Mouse (Mus musculus) olfactory bulb, adult 2 months (tissue): Measurements from ENCODE around the gene Fndc3b. TPM values are rescaled to one million over a fixed set of nuclear protein-coding genes. Genes with fewer than 3 reads are reported as not detected.

Experiments used
- H3K27ac ChIP-seq: fragments of 200-500 bp; 2 replicates; pipeline ENCODE4 v1.5.1; 2012; ENCODE audit warnings: low read depth, low read length; ENCODE audit not compliant: insufficient read depth
- H3K4me1 ChIP-seq: fragments of 200-500 bp; 2 replicates; pipeline ENCODE4 v1.6.1; 2012; ENCODE audit warnings: low read length; ENCODE audit not compliant: control insufficient read depth, insufficient read depth
- H3K4me3 ChIP-seq: fragments of 200-500 bp; 2 replicates; pipeline ENCODE4 v1.5.1; 2012; ENCODE audit warnings: mild to moderate bottlenecking, low read depth, low read length, moderate library complexity; ENCODE audit not compliant: insufficient read depth
- CTCF ChIP-seq: fragments of 200-500 bp; IDR thresholded peaks from 2 replicates; pipeline ENCODE4 v1.5.1; 2012; ENCODE audit warnings: low read depth, mild to moderate bottlenecking, low read length, moderate library complexity; ENCODE audit not compliant: insufficient read depth
- POLR2A ChIP-seq: fragments of 200-500 bp; IDR thresholded peaks from 2 replicates; pipeline ENCODE4 v1.6.1; 2012; ENCODE audit warnings: mild to moderate bottlenecking, low read depth, low read length, moderate library complexity; ENCODE audit not compliant: insufficient read depth
- WGBS: fragments of 180-500 bp; shearing (Covaris S2); methylation state at CpG from one replicate; pipeline ENCODE4 v1.1.7; 2018; 5-methylcytosine and 5-hydroxymethylcytosine counted together
- polyA plus RNA-seq: library from polyadenylated mRNA; stranded (reverse); fragments of >200 nt; gene quantifications from 2 replicates; pipeline ENCODE4 v1.2.4, GENCODE M21; 2012; ENCODE audit warnings: low replicate concordance; ENCODE audit not compliant: missing spikeins, insufficient read depth, insufficient read length

Gene Fndc3b
- polyA plus RNA-seq, 1 experiment = not detected

- 88% methylated on average over 14 of the region's 14 CpGs for WGBS
- no peak for TF ChIP-seq POLR2A
- no peak for TF ChIP-seq CTCF
- Histone ChIP-seq H3K27ac (no peak overlapping the region), H3K4me3 (no peak overlapping the region), H3K4me1 (peaks cover 9% of the 10 kb centered on the region)
Measured at GRCm38 (mm10) chr3:27473801-27474599, 237.1 kb downstream of the Fndc3b start.

GRCm38 (mm10) chr3:27472846-27473245, 238.3 kb downstream of the Fndc3b start:
- Histone ChIP-seq H3K4me1 (peaks cover 2% of the 10 kb centered on the region; the same call in 1 of the 2 replicates), H3K27ac (no peak overlapping the region), H3K4me3 (no peak overlapping the region)
- WGBS = 98% methylated on average over 3 of the region's 3 CpGs
- no peak for TF ChIP-seq POLR2A
- no peak for TF ChIP-seq CTCF

GRCm38 (mm10) chr3:27470781-27471180, 240.3 kb downstream of the Fndc3b start:
- WGBS = 95% methylated on average over 8 of the region's 8 CpGs
- no peak overlapping the region for H3K27ac ChIP-seq
- H3K4me1 ChIP-seq = peaks cover 2% of the 10 kb centered on the region; the same call in 1 of the 2 replicates
- H3K4me3 ChIP-seq = no peak overlapping the region
- TF ChIP-seq CTCF = no peak

GRCm38 (mm10) chr3:27469971-27470370, 241.1 kb downstream of the Fndc3b start:
- WGBS = 95% methylated on average over 8 of the region's 8 CpGs

GRCm38 (mm10) chr3:27467505-27468020, 243.5 kb downstream of the Fndc3b start:
- Histone ChIP-seq H3K27ac (no peak overlapping the region), H3K4me3 (no peak overlapping the region), H3K4me1 (peaks cover 10% of the 10 kb centered on the region; the same call in 1 of the 2 replicates)
- TF ChIP-seq CTCF = no peak
- no peak for TF ChIP-seq POLR2A
- WGBS = 81% methylated on average over 11 of the region's 11 CpGs

More at GRCm38 (mm10) chr3:27469971-27470370, 241.1 kb downstream of the Fndc3b start:
- Histone ChIP-seq H3K27ac (no peak overlapping the region), H3K4me3 (no peak overlapping the region), H3K4me1 (peaks cover 4% of the 10 kb centered on the region; the same call in 1 of the 2 replicates)
- TF ChIP-seq CTCF = no peak
- TF ChIP-seq POLR2A = no peak

GRCm38 (mm10) chr3:27466297-27466901, 244.7 kb downstream of the Fndc3b start:
- 40% methylated on average over 7 of the region's 7 CpGs for WGBS
- Histone ChIP-seq H3K4me1 (peaks cover 18% of the 10 kb centered on the region), H3K4me3 (no peak overlapping the region), H3K27ac (no peak overlapping the region)
- no peak for TF ChIP-seq CTCF
- no peak for TF ChIP-seq POLR2A

DNA sequence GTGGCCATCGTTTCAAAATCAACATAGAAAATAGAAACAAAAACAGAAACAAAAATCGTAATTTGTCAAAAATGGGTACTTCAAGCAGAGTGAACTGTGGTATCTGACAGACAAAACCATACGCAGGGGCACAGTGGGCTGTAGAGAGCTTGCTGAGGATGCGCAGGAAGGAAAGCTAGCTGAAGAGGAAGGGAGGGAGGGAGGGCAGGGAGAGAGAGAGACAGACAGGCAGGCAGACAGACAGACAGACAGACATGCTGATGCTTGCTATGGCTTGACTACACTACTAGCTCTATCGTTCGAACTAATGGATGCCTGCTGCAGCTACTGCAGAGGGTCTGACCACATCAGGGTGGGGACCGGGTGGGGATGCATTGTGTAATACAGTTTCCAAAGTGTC, 247.7 kb downstream of the Fndc3b start:
- Histone ChIP-seq H3K27ac (no peak overlapping the region), H3K4me3 (no peak overlapping the region), H3K4me1 (peaks cover 18% of the 10 kb centered on the region)
- TF ChIP-seq CTCF (no peak), POLR2A (no peak)
- WGBS = 86% methylated on average over 7 of the region's 7 CpGs

GRCm38 (mm10) chr3:27462934-27463333, 248.2 kb downstream of the Fndc3b start:
- no peak overlapping the region for H3K4me3 ChIP-seq
- H3K27ac ChIP-seq = no peak overlapping the region
- 70% methylated on average over 15 of the region's 15 CpGs for WGBS
- TF ChIP-seq POLR2A (no peak), CTCF (no peak)
- H3K4me1 ChIP-seq = peaks cover 18% of the 10 kb centered on the region

DNA sequence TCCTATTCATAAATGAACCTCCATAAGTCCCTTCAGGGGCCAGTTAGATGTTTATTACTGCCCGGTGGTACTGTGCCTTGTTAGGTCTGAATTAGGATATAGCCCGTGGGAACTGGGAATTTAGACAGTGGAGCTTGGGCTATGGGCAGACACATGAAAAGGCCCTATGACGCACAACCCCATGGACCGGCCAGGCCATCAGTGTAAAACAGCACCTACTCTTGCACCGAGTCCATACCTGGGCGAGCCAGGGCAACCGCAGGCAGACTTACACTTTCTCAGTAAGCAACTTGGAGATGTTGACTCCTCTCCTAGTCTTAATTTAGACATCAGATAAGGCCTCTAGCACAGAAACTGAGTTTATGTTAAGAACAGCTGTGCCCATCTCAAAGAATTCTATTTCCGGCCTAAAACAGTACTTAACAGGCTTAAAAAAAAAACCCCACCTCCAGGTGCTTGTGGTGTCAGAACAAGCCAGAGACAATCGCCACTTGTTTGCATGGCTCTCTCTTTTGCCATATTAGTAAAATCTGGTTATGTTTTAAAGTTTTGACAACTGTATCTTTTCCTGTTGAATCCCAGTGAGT, 248.7 kb downstream of the Fndc3b start:
- 74% methylated on average over 9 of the region's 9 CpGs for WGBS
- Histone ChIP-seq H3K4me3 (no peak overlapping the region), H3K4me1 (peaks cover 18% of the 10 kb centered on the region), H3K27ac (no peak overlapping the region)
- TF ChIP-seq CTCF = no peak
- no peak for TF ChIP-seq POLR2A
